Mouse (Mus musculus) heart, adult 2 months (tissue): ENCODE measurements around the gene Gle1.

Experiments used
- CTCF ChIP-seq: fragments of 200-600 bp; IDR thresholded peaks from 2 replicates; pipeline ENCODE4 v1.8.1; 2022; ENCODE audit warnings: antibody characterized with exemption, mild to moderate bottlenecking, moderate library complexity
- EP300 ChIP-seq: fragments of 200-500 bp; IDR thresholded peaks from 2 replicates; pipeline ENCODE4 v1.6.1; 2011; ENCODE audit warnings: low read depth, low read length, control low read depth; ENCODE audit not compliant: insufficient read depth
- POLR2A ChIP-seq: fragments of 200-500 bp; IDR thresholded peaks from 2 replicates; pipeline ENCODE4 v1.6.1; 2011; ENCODE audit warnings: mild to moderate bottlenecking, low read depth, low read length, control low read depth; ENCODE audit not compliant: insufficient read depth

GRCm38 (mm10) chr2:29940826-29941225, 5.6 kb downstream of the Gle1 start:
- TF ChIP-seq CTCF = no peak
- TF ChIP-seq POLR2A = no peak
- TF ChIP-seq EP300 = no peak
